Mouse (Mus musculus) hematopoietic stem cell, adult 5-6 weeks (primary cell): ENCODE results near the gene Ift20. TPM values are rescaled to one million over a fixed set of nuclear protein-coding genes. Genes with fewer than 3 reads are reported as not detected.
"Not testable (repeated sequence)": the region's sequence is repeated elsewhere in the genome, so short reads cannot be mapped to it uniquely, and the experiment has no call there.

Experiments
- ATAC-seq, 2 experiments: fragments of 125-278 bp in 1 of 2; replicated peaks in 1 of 2; 2 replicates each; pipeline ENCODE4 v1.8.0; 2016 to 2017; ENCODE audit warnings: inconsistent platforms in 2 of 2, mild to moderate bottlenecking in 2 of 2, moderate number of reproducible peaks in 2 of 2, low read depth in 1 of 2, moderate TSS enrichment in 1 of 2; ENCODE audit not compliant: low FRiP score in 2 of 2, poor library complexity in 2 of 2, severe bottlenecking in 2 of 2, insufficient read depth in 1 of 2, low TSS enrichment in 1 of 2
- total RNA-seq: library from RNA; stranded (forward); fragments of 172-1452, 232-1000 nt; gene quantifications from 2 replicates; pipeline ENCODE4 v1.2.3, GENCODE M21; 2017

The Ift20 gene
- total RNA-seq, 1 experiment from 2014 or later, result 159 TPM

DNA sequence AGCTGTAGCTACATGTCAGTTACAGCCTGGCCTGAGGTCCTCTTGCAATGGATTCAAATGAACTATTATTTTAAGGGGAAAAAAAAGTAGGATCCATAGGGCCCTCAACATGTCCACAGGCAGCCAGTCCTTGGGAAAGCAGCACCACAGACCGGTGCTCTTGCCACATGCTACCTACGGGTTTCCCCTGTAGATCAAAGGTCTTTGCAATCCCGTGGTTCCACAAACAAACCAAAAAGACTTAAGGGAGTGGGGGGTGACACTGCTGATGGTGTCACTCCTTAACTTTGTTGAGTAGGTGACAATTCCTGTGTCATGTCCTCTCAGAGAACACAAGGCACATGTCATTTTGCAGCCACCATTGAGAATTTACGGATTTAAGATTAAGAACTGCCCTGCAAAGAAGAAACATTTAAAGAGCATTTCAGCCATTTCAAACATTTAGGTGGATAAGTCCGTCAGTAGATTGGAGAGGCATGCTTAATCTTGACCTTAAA lies 13.4 kb downstream of the Ift20 start:
- ATAC-seq, result no peak

DNA sequence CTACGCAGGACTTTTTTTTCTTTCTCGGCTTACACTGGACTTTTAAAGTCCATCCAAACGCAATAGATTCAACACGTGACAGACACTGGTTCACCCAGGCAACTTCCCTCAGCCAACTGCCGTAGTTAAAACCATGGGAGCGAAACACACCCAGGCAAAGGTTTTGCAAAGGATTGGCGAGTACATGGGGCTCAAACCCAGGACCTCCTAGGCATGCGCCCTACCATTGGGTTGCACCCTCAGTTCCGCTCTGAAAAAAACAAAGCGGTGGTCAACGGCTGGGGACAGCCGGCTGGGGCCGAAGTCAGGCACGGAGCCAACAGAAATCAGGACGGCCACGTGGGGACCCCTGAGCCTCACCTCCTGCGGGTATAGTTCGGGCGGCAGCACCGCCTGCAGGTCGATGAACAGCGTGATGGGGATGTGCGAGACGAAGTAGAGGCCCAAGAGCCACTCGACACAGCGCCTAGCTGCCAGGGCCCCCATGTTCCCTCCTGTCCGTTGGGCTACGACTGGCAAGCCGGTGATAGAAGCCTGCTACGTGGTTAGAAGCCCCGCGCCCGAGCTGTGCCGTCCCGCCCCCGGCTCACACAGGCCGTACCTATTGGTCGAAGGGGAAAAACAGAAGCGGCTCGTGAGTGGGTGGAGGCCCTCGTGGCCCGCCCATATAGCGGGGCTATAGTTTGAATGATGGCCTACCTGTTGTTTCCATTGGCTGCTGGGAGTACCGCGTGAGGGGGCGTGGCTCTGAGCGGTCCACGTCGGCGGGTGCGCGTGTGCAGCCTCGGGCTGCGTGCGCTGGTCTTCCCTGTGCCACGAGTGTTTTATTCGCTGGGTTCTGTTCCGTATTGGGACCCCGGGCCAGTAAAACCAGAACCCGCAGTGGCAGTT lies 14.3 kb downstream of the Ift20 start, which contains the start of gene Tmem97:
Gene Tmem97, minus strand, starts transcription at position 610 of the 891 bp plus-strand sequence.
- ATAC-seq, result peak; percentile 100

DNA sequence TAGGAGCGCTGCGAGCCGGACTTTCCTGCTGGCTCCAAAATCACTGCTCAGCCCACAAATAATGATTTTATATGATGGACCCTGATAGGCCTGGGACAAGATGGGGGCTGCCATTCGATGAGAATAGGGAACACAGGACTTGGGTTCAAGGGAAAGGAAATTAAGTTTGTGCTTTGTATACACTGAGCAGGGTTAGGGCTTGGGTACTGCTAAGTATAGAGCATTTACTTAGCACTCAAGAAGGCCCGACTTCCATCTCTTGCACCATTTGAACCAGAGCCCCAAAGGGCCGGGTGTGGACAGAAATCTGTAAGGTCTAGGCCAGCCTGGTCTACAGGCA lies 14.9 kb downstream of the Ift20 start:
- no peak for ATAC-seq

DNA sequence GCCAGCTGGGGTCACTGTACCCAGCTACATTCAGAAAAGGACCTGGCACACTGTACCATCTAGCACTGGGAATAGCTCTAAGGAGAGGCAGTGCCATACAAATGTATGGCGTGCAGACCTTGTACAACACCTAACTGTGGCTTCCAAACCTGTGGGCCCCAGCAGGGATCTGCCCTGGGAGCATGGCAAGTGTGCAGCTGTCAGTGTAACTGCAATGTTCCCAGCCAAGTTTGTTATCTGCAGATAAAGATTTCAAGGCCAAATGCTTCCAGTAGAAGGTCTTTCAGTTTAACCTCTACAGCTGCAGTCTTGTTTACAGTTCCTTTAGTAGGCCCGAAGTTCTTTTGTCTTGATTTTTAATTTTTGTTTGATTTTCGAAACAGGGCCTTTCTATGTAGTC lies 19.5 kb downstream of the Ift20 start:
- no peak for ATAC-seq

GRCm38 (mm10) chr11:78556070-78556469 lies 19.9 kb downstream of the Ift20 start:
- no peak for ATAC-seq

DNA sequence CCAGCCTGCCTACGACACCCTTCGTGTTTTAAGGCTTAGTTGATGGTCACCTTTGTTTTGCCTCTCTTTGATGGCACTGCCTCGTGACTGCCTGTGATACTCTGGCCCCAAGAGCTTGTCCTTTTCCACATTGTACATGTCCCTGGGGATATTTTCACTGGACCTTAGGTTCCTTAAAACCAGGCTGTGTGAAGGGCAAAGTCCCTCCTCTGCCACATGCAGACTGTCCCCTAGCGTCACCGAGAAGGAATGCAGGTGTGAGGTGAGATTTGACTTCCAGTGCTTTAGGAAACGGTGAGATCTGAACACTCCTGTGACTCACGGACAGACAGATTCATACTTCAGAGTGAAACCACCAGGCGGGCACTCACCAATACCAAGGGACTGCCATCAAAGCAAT lies 21.1 kb downstream of the Ift20 start:
- no peak for ATAC-seq

GRCm38 (mm10) chr11:78560447-78560846 lies 24.3 kb downstream of the Ift20 start:
- peak; percentile 71 to 73 for ATAC-seq

DNA sequence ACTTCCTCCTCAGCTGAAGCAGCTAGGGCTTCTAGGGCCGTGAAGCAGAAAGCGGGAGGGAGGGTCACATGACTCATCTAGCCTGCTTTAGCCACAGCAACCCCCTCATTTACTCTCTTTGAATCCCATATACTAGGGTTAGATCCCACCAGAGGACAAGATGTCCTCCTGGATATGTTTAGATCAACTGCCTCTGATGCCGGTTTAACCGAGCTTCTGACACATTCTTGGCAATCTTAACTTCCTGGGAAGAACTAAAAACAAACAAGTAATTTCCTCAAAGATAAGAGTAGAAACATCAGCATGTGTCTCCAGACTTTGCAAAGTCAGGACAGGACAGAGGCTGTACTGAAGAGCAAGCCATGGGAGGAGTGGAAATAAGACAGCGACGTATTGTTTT lies 30.6 kb downstream of the Ift20 start:
- peak; percentile 37 to 45; a peak in 2 of 4 replicates for ATAC-seq

DNA sequence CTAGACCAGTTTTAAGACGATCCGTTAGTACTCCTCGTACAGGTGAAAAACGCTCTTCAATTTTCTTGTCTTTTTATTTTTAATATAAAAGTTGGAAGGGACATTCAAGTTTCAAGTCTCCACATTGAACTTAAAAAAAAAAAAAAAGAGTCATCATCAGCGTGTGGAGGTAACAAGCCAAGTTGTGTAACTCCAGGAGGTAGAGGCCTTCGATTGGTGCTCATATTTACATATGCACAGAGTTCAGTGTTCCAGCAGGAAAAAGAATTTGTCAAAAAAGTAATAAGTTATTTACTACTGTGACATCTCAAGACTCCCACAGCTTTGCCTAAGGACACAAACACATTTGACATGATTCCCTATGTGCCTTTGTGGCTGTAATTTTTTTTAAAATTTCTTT lies 31.5 kb downstream of the Ift20 start:
- no peak for ATAC-seq

DNA sequence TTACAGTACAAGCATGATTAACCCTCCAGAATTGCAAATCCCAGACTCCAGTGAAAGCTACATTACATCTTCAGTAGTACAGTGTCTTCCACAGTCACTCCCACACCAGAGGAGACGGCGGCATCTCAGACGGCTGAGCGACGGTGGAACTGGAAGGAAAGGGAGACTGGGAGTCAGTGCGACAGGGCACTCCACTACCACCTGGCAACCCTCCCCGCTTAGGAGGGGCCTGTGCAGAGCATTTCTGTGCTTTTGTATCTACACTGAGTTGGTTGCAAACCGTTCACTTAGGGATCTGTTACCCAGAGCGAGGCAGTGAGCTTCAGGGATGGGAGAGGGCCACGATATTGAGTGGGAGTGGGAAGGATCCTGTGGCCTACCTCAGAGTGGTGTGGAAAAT lies 32.7 kb downstream of the Ift20 start:
- ATAC-seq, result no peak

- ATAC-seq, result no peak
Measured at GRCm38 (mm10) chr11:78569806-78570205, 33.6 kb downstream of the Ift20 start.

DNA sequence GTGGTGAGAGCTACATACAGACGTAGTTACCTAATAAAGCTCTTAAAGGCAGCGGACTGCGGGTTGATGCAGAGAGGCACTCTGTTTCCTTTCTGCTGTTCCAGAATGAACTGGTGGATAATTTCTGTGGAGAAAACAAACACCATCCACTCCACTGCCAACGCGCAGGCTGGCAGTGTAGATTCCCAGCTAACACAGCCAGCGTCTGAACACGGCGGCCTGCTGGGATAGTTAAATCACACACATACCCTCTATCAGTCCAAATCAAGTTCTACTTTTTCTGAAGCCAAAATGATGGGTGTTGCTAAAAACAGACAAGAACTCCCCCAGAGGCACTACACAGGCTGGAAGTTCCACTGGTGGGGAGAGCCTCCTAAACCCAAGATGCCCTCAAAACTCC lies 35.3 kb downstream of the Ift20 start:
- ATAC-seq, result no peak

DNA sequence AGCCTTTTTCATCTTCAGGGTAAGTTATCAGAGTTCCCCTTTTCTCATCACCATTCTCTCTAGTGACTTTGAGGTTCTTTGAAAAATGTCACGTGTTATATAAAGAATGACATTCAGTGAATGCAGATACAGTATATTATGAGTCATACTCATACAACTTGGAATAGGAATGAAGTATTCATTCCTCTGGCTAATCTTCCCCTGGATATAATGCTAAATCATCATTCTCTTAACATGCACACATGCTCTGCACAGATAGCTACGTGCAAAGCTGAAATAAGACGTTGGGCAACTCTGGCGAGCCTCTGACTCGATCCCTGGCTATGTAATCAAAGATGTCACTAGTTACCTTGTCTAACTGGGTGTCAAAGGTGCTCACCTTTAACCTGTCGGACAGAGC lies 35.7 kb downstream of the Ift20 start:
- no peak for ATAC-seq

GRCm38 (mm10) chr11:78574031-78574430 lies 37.9 kb downstream of the Ift20 start:
- not testable (repeated sequence) for ATAC-seq

GRCm38 (mm10) chr11:78574536-78574935 lies 38.4 kb downstream of the Ift20 start:
- ATAC-seq, result no peak

GRCm38 (mm10) chr11:78574975-78575374 lies 38.8 kb downstream of the Ift20 start:
- no peak for ATAC-seq

GRCm38 (mm10) chr11:78582848-78583247 lies 46.7 kb downstream of the Ift20 start:
- no peak for ATAC-seq

- no peak for ATAC-seq
Measured at GRCm38 (mm10) chr11:78586099-78586498, 49.9 kb downstream of the Ift20 start.

DNA sequence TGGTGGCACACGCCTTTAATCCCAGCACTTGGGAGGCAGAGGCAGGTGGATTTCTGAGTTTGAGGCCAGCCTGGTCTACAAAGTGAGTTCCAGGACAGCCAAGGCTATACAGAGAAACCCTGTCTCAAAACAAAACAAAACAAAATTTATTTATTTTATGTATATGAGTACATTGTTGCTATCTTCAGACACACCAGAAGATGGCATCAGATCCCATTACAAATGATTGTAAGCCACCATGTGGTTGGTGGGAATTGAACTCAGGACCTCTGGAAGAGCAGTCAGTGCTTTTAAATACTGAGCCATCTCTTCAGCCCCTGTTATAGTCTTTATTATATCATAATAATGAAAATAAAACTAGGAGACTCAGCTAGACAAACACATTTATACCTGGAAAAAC lies 51.5 kb downstream of the Ift20 start:
- not testable (repeated sequence) for ATAC-seq
